Mouse (Mus musculus) kidney, postnatal 0 days (tissue): Measurements from ENCODE around the gene Reps1. TPM values are rescaled to one million over a fixed set of nuclear protein-coding genes. Genes with fewer than 3 reads are reported as not detected.

Source experiments
- ATAC-seq: fragments of 200-750 bp; cut with Nextera tagmentation; replicated peaks from 2 replicates; pipeline ENCODE4 v1.8.0; 2017; ENCODE audit warnings: low read depth, moderate number of reproducible peaks, moderate TSS enrichment, moderate library complexity; ENCODE audit not compliant: low FRiP score
- DNase-seq: peaks from one replicate; pipeline ENCODE4 v3.0.0-alpha.2; 2016; ENCODE audit warnings: low spot score
- H3K27ac ChIP-seq: fragments of 300-500 bp; sonication (generic); 2 replicates; pipeline ENCODE4 v1.5.1; 2014; ENCODE audit warnings: mild to moderate bottlenecking
- H3K27me3 ChIP-seq: fragments of 300-500 bp; sonication (generic); 2 replicates; pipeline ENCODE4 v1.6.1; 2014; ENCODE audit warnings: low read length, mixed read lengths; ENCODE audit not compliant: insufficient read depth
- H3K36me3 ChIP-seq: fragments of 300-500 bp; sonication (generic); 2 replicates; pipeline ENCODE4 v1.6.1; 2014; ENCODE audit warnings: low read length, mixed read lengths; ENCODE audit not compliant: insufficient read depth
- H3K4me1 ChIP-seq: fragments of 300-500 bp; sonication (generic); replicated peaks from 2 replicates; pipeline ENCODE4 v1.6.1; 2014; ENCODE audit warnings: antibody characterized with exemption, low read length, mixed read lengths; ENCODE audit not compliant: insufficient read depth
- H3K4me2 ChIP-seq: fragments of 300-500 bp; sonication (generic); 2 replicates; pipeline ENCODE4 v1.6.1; 2014; ENCODE audit warnings: mild to moderate bottlenecking, low read length, moderate library complexity, mixed read lengths
- H3K4me3 ChIP-seq: fragments of 300-500 bp; sonication (generic); replicated peaks from 2 replicates; pipeline ENCODE4 v1.5.1; 2014; ENCODE audit warnings: low read depth, low read length
- H3K9ac ChIP-seq: fragments of 300-500 bp; sonication (generic); 2 replicates; pipeline ENCODE4 v1.6.1; 2014; ENCODE audit warnings: low read depth, low read length
- H3K9me3 ChIP-seq: fragments of 300-500 bp; sonication (generic); replicated peaks from 2 replicates; pipeline ENCODE4 v1.6.1; 2016; ENCODE audit warnings: low read length, inconsistent platforms, mixed read lengths
- CTCF ChIP-seq: IDR thresholded peaks from 2 replicates; pipeline ENCODE4 v1.5.1; 2016; ENCODE audit warnings: antibody characterized with exemption, low read depth, mild to moderate bottlenecking, moderate library complexity
- WGBS: fragments of 180-500 bp; shearing (Covaris S2); extraction: QIAGEN DNeasy Blood & Tissue Kit; methylation state at CpG from one replicate; pipeline ENCODE4 v1.1.7; 2014; 5-methylcytosine and 5-hydroxymethylcytosine counted together
- polyA plus RNA-seq: library from polyadenylated mRNA; unstranded; fragments of >200 nt; fragmentation: Nextera tagmentation; extraction: Ambion mirVana; gene quantifications from 2 replicates; pipeline ENCODE4 v1.2.1, GENCODE M21; 2015

Reps1 gene
- polyA plus RNA-seq, 1 experiment from 2014 or later = 19.5 TPM

GRCm38 (mm10) chr10:18060778-18061177, 5.1 kb downstream of the Reps1 start:
- no peak overlapping the region for H3K27ac ChIP-seq
- no peak overlapping the region for H3K4me3 ChIP-seq
- WGBS = 87% methylated on average over 2 of the region's 2 CpGs
- H3K4me2 ChIP-seq = no peak overlapping the region
- TF ChIP-seq CTCF = no peak
- ATAC-seq = no peak
- H3K36me3 ChIP-seq = no peaks in the 10 kb centered on the region
- H3K27me3 ChIP-seq = no peaks in the 10 kb centered on the region
- H3K4me1 ChIP-seq = peaks cover 21% of the 10 kb centered on the region
- no peaks in the 10 kb centered on the region for H3K9me3 ChIP-seq
- no peak for DNase-seq
- H3K9ac ChIP-seq = no peak overlapping the region

DNA sequence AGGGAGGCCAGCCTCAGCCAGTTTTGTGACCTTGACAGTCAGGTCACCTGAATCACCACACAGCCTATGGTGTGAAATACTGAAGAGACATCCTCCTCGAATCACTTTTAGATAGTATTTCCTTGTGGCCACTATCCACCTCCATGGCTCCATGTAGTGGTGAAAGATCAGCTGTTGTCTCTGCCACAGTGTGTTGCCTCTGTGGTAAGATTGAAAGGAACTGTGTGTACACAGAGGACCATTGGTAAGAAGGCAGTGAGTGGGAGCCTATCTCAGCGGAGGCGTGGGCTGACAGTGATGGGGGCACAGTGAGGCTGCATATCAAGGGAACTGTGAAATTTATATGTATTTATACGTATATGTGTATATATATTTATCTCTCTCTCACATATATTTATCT, 5.9 kb downstream of the Reps1 start:
- no peaks in the 10 kb centered on the region for H3K9me3 ChIP-seq
- H3K4me2 ChIP-seq = no peak overlapping the region
- WGBS = 87% methylated on average over 4 of the region's 4 CpGs
- DNase-seq (no peak), ATAC-seq (no peak)
- no peak overlapping the region for H3K27ac ChIP-seq
- TF ChIP-seq CTCF = no peak
- no peaks in the 10 kb centered on the region for H3K36me3 ChIP-seq
- no peaks in the 10 kb centered on the region for H3K27me3 ChIP-seq
- H3K4me1 ChIP-seq = peaks cover 23% of the 10 kb centered on the region
- H3K4me3 ChIP-seq = no peak overlapping the region
- no peak overlapping the region for H3K9ac ChIP-seq

GRCm38 (mm10) chr10:18064606-18065228, 9.1 kb downstream of the Reps1 start:
- 87% methylated on average over 7 of the region's 7 CpGs for WGBS
- no peak for TF ChIP-seq CTCF
- H3K27me3 ChIP-seq = no peaks in the 10 kb centered on the region

DNA sequence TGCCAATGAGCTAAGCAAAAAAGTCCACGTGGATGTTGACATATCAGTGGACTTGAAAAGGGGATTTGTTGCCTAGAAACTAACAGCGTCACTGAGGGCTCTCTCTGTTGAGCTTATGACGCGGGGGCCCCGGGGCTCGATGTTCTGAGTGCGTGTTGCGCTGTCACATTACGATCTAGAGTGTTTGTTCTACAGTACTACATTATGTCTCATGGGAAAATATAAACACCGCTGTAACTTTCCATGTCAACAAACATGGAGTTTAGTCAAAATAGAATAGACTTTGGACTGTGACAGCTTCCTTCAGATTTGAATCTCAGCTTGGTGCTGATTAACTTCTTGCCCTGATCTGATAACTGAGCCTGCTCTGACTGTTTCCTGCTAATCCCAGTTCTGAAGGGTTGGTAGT, 10.4 kb downstream of the Reps1 start:
- Histone ChIP-seq H3K9me3 (no peaks in the 10 kb centered on the region), H3K27ac (no peak overlapping the region), H3K9ac (no peak overlapping the region), H3K4me1 (peaks cover 12% of the 10 kb centered on the region), H3K27me3 (no peaks in the 10 kb centered on the region), H3K4me3 (no peak overlapping the region), H3K36me3 (no peaks in the 10 kb centered on the region), H3K4me2 (no peak overlapping the region)
- no peak for TF ChIP-seq CTCF
- peak; percentile 57 for ATAC-seq
- 84% methylated on average over 10 of the region's 10 CpGs for WGBS
- DNase-seq = no peak

More at GRCm38 (mm10) chr10:18064606-18065228, 9.1 kb downstream of the Reps1 start:
- Histone ChIP-seq H3K4me1 (peaks cover 8% of the 10 kb centered on the region; the same call in 1 of the 2 replicates), H3K9me3 (no peaks in the 10 kb centered on the region), H3K9ac (no peak overlapping the region), H3K4me2 (no peak overlapping the region), H3K4me3 (no peak overlapping the region), H3K27ac (no peak overlapping the region), H3K36me3 (no peaks in the 10 kb centered on the region)
- DNase-seq (no peak), ATAC-seq (no peak)

GRCm38 (mm10) chr10:18067761-18068446, 12.2 kb downstream of the Reps1 start:
- H3K4me1 ChIP-seq = peaks cover 9% of the 10 kb centered on the region
- DNase-seq = no peak

GRCm38 (mm10) chr10:18068880-18069279, 13.2 kb downstream of the Reps1 start:
- TF ChIP-seq CTCF = no peak
- ATAC-seq = no peak
- no peaks in the 10 kb centered on the region for H3K27me3 ChIP-seq
- H3K36me3 ChIP-seq = no peaks in the 10 kb centered on the region
- H3K27ac ChIP-seq = no peak overlapping the region
- no peak overlapping the region for H3K4me3 ChIP-seq
- H3K9me3 ChIP-seq = no peaks in the 10 kb centered on the region
- H3K9ac ChIP-seq = no peak overlapping the region
- WGBS = 76% methylated on average over 2 of the region's 2 CpGs
- no peak overlapping the region for H3K4me2 ChIP-seq
- DNase-seq = no peak
- peaks cover 9% of the 10 kb centered on the region for H3K4me1 ChIP-seq

More at GRCm38 (mm10) chr10:18067761-18068446, 12.2 kb downstream of the Reps1 start:
- no peak for TF ChIP-seq CTCF
- no peak overlapping the region for H3K4me2 ChIP-seq
- H3K27ac ChIP-seq = peak overlapping the region; percentile 27; the same call in 1 of the 2 replicates
- H3K27me3 ChIP-seq = no peaks in the 10 kb centered on the region
- no peak overlapping the region for H3K9ac ChIP-seq
- no peak for ATAC-seq
- H3K36me3 ChIP-seq = no peaks in the 10 kb centered on the region
- 37% methylated on average over 10 of the region's 10 CpGs for WGBS
- no peaks in the 10 kb centered on the region for H3K9me3 ChIP-seq
- no peak overlapping the region for H3K4me3 ChIP-seq
